Mouse (Mus musculus) cerebellum, postnatal 10 days (tissue): Measurements from ENCODE around the gene Timeless.
A peak's percentile ranks its signal among the peaks of the same experiment; 100 is the strongest.
"Not testable (repeated sequence)": the region's sequence is repeated elsewhere in the genome, so short reads cannot be mapped to it uniquely, and the experiment has no call there.

ENCODE experiments used
- DNase-seq, 2 experiments: peaks; one replicate each; pipeline ENCODE4 v3.0.0; 2021; ENCODE audit warnings: mixed read lengths in 2 of 2

Timeless gene

GRCm38 (mm10) chr10:128214112-128214511 is 17.8 kb upstream of the Timeless start:
- DNase-seq = not testable (repeated sequence)

- no peak for DNase-seq
These were observed 16.9 kb upstream of the Timeless start for GRCm38 (mm10) chr10:128214981-128215380.

DNA sequence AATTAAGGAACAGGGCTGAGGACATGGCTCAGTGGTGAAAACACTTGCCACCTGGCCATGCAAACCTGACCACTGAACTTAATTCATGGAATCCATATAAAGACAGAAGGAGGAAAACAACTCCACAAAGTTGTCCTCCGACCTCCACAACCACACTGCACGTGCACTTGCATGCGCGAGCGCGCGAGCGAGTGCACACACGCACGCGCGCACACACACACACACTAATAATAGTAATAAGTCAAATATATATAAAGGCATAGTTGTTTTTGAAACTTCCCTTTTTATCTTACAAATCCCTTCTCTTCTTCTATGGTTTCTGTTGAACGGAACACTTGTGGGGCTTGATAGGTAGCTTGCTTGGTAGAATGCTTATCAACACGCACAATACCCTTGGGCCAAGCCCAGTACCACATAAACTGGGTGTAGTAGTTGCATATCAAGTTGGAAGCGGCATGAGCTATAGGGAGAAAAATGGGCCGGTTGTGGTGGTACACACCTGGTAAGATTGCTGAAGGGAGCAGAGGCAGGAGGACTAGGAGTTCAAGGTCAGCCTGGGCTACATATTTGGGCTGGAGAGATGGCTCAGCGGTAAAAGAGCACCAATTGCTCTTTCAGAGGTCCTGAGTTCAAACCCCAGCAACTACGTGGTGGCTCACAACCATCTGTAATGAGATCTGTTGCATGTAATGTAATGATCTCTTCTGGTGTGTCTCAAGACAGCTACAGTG is 13.3 kb upstream of the Timeless start:
- no peak for DNase-seq

- no peak for DNase-seq
These were observed 10.2 kb upstream of the Timeless start for GRCm38 (mm10) chr10:128221533-128222286.

- DNase-seq = no peak
These were observed 6.8 kb upstream of the Timeless start for GRCm38 (mm10) chr10:128225064-128225463.

DNA sequence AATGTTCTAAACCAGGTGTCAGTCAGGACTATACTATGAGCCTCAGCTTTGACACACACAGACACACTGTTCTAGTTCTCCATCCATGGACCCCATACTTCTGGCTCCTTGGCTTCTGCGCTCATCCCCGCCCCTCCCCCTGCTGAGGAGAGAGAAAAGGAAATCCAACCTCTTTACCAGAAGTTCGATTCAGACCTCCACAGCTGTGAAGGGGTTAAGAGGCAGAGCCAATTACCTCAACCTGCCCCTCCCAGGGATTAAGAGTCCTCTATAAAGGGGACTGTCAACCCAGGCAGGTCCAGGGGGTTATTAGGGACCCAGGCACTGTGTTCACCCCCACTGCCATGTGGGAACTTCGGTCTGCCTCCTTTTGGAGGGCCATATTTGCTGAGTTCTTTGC is 6.3 kb upstream of the Timeless start, which contains the start of gene Mip:
Gene Mip, plus strand, starts transcription at position 301 of the 400 bp plus-strand sequence.
- no peak for DNase-seq

DNA sequence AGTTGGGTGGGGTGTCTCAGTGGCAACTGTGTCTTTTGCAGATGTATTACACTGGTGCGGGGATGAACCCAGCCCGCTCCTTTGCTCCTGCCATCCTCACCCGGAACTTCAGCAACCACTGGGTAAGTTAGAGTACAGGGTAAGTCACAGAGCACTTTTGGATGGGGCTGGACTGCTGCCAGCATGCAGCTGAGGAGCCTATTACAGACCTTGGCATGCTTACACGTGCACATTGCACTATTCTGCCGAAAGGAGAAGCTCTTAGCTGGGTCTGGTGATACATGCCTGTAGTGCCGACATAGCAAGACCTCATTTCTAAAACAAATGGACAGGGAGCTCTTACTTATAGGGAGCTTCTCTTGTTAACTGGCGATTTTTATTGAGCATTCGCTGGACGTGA is 4.3 kb upstream of the Timeless start:
- no peak for DNase-seq

- DNase-seq = no peak
These were observed 3.9 kb upstream of the Timeless start for GRCm38 (mm10) chr10:128228009-128228408.

- no peak for DNase-seq
These were observed 1.3 kb upstream of the Timeless start for GRCm38 (mm10) chr10:128230582-128230981.

DNA sequence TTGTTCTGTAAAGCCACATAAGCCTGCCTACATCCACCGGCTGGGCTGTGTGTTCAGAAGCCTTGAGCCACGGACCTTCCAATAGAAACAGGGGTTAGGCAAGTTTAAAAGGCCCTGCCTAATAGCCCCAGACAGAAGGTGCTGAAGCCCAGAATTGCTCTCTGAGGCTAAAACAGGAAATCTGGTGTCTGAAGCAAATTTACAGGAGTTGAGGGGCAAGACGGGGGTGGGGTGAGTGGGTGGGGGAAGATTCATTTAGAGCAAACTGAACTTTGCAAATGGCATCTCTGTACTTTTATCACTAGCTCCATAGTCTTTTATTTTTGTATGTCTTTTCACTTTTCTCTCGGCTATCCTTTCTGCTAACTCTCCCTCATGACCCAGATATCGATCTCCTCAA is 719 bp upstream of the Timeless start:
- no peak for DNase-seq

- peak; percentile 74 to 87 for DNase-seq
These were observed 638 bp downstream of the Timeless start for GRCm38 (mm10) chr10:128232420-128232985.

DNA sequence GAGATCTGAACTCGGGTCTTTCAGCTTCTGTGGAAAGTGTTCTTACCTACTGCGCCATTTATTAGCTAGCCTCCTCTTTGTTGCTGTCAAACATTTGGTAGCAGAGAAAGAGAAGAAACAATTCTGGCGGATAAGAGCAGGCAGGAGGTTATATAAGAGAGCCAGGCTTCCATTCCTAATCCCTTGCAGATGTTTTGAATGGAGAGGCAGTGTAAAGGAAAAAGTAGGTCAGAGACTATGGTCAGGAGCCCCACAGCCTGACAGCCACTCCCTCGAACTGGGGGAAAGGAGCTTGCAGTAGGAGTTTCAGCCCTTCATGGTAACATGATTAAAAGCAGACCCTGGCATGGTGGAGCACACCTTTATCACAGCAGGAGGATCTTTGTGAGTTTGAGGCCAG is 4.5 kb downstream of the Timeless start:
- no peak for DNase-seq

DNA sequence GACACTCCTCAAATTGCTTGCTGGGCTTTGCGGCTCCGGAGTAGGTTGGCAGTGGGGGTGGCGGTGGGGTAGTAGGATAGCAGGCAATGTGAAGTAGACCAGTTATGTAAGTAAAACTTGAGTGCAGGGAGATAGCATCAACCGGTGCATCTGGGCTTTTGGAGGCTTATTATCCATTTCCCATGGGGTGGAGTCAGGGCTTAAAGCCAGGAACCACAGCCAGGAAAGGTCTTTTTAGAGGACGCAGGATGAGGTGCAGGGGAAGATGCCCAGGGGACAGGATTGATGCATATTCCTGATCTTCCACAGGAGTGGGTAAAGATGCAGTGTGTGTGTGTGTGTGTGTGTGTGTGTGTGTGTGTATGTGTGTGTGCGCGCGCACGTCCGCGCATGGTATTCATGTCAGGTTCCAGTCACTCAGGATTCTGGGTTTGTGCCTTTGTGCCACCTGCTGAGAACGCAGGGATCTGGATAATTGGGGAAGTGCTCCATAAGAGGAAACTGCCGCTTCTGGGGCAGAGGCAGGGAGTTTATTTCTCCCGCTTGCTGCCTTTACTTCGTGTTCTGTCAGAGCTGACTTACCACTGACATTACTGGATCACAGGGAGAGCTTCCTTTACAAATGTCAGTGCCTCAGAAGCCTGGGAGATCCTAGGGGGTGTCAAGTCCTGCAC is 6.1 kb downstream of the Timeless start:
- DNase-seq = peak; percentile 51 to 55

DNA sequence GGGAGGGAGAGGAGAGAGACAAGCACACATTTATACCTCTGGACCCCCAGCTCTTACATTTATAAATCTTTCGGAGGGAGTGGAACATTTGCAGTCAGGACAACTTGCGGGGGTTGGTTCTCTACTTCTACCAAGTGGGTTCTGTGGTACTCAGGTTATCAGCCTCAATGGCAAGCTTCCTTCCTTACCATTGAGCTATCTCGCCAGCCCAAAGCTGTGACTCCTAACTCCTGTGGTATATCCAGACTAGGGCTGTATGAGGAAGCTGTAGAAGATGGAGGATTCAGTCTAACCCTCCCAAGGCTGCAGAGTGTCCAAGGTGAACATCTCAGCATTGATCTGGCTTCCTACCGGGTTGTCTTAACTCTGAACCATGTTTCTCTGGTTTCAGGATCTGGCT is 7.3 kb downstream of the Timeless start:
- no peak for DNase-seq

DNA sequence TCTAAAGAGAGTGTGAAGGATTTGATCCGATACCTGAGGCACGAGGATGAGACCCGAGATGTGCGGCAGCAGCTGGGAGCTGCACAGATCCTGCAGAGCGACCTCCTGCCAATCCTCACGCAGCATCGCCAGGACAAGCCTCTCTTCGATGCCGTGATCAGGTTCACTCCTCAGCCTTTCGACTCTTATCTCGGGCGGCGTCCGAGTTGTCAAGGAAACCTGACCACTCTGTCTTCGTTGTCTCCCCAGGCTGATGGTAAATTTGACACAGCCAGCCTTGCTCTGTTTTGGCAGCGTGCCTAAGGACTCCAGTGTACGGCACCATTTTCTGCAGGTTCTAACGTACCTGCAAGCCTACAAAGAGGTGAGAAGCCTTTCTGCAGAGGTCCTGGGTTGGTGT is 8.3 kb downstream of the Timeless start:
- DNase-seq = no peak

GRCm38 (mm10) chr10:128243252-128243651 is 11.4 kb downstream of the Timeless start:
- DNase-seq = no peak

GRCm38 (mm10) chr10:128244121-128244520 is 12.3 kb downstream of the Timeless start:
- no peak for DNase-seq

GRCm38 (mm10) chr10:128247020-128247732 is 15.3 kb downstream of the Timeless start:
- no peak for DNase-seq

GRCm38 (mm10) chr10:128250565-128250964 is 18.7 kb downstream of the Timeless start:
- DNase-seq = no peak

GRCm38 (mm10) chr10:128253677-128254255 is 21.9 kb downstream of the Timeless start, which contains the start of gene Apon:
Gene Apon (plus strand): TSS chr10:128254096.
- no peak for DNase-seq

DNA sequence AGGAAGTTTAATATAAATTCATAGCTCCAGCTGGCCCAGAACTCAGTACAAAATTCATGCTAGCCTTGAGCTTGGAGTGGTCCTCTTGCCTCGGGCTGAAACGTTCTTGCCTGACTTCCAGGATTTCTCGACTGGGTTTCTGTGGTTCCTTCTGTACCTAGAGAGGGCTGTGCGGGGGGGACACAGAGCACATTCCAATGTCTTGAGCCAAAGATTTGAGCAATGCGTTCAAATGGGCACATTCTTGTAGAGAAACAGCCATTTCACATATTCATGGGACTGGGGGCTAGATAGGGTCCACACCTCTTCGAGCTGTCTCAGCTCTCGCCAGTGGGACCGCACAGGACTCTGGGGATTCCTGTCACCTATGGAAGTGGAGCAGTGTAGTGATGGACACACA is 24.1 kb downstream of the Timeless start:
- DNase-seq = no peak

- no peak for DNase-seq
These were observed 24.5 kb downstream of the Timeless start for GRCm38 (mm10) chr10:128256328-128256727.
